Mouse (Mus musculus): ENCODE measurements around the gene Rhot1.

GRCm38 (mm10) chr11:80202296-80202695 lies 6.5 kb upstream of the Rhot1 start:
- TF ChIP-seq CTCF (IDR thresholded peaks at IDR 0.05) = no peak
- TF ChIP-seq EP300 (IDR thresholded peaks at IDR 0.05; ENCODE audit: insufficient read depth, low read depth, low read length) = no peak

Measured in heart, adult 2 months (tissue).